Mouse (Mus musculus) lung, postnatal 0 days (tissue): ENCODE data around the gene Aspg. TPM values are rescaled to one million over a fixed set of nuclear protein-coding genes. Genes with fewer than 3 reads are reported as not detected.

Experiments used
- ATAC-seq: fragments of 200-750 bp; cut with Nextera tagmentation; 2 replicates; pipeline ENCODE4 v1.8.0; 2017; ENCODE audit warnings: moderate library complexity
- DNase-seq: peaks from one replicate; pipeline ENCODE4 v3.0.0-alpha.2; 2016; ENCODE audit warnings: low spot score
- H3K27ac ChIP-seq: fragments of 300-500 bp; sonication (generic); 2 replicates; pipeline ENCODE4 v1.5.1; 2014; ENCODE audit warnings: antibody characterized with exemption, mild to moderate bottlenecking, low read length, mixed read lengths
- H3K27me3 ChIP-seq: fragments of 300-500 bp; sonication (generic); replicated peaks from 2 replicates; pipeline ENCODE4 v1.6.1; 2014; ENCODE audit warnings: low read length, mixed read lengths; ENCODE audit not compliant: insufficient read depth
- H3K36me3 ChIP-seq: fragments of 300-500 bp; sonication (generic); 2 replicates; pipeline ENCODE4 v1.6.1; 2014; ENCODE audit warnings: low read length, mixed read lengths; ENCODE audit not compliant: insufficient read depth
- H3K4me1 ChIP-seq: fragments of 300-500 bp; sonication (generic); 2 replicates; pipeline ENCODE4 v1.6.1; 2014; ENCODE audit warnings: antibody characterized with exemption, low read depth, low read length, mixed read lengths; ENCODE audit not compliant: insufficient read depth
- H3K4me2 ChIP-seq: fragments of 300-500 bp; sonication (generic); replicated peaks from 2 replicates; pipeline ENCODE4 v1.6.1; 2014; ENCODE audit warnings: low read depth, mild to moderate bottlenecking, low read length, moderate library complexity, mixed read lengths
- H3K4me3 ChIP-seq: fragments of 300-500 bp; sonication (generic); 2 replicates; pipeline ENCODE4 v1.5.1; 2014; ENCODE audit warnings: low read depth, low read length
- H3K9ac ChIP-seq: fragments of 300-500 bp; sonication (generic); replicated peaks from 2 replicates; pipeline ENCODE4 v1.6.1; 2014; ENCODE audit warnings: low read depth, mild to moderate bottlenecking
- H3K9me3 ChIP-seq: fragments of 300-500 bp; sonication (generic); 2 replicates; pipeline ENCODE4 v1.6.1; 2016; ENCODE audit warnings: low read length, mixed read lengths
- CTCF ChIP-seq: IDR thresholded peaks from 2 replicates; pipeline ENCODE4 v1.5.1; 2016; ENCODE audit warnings: antibody characterized with exemption, mild to moderate bottlenecking
- EP300 ChIP-seq: IDR thresholded peaks from 2 replicates; pipeline ENCODE4 v1.6.1; 2016; ENCODE audit warnings: antibody characterized with exemption, mild to moderate bottlenecking, control low read depth
- WGBS: fragments of 180-500 bp; shearing (Covaris S2); extraction: QIAGEN DNeasy Blood & Tissue Kit; methylation state at CpG from one replicate; pipeline ENCODE4 v1.1.7; 2014; 5-methylcytosine and 5-hydroxymethylcytosine counted together
- polyA plus RNA-seq: library from polyadenylated mRNA; unstranded; fragments of >200 nt; fragmentation: Nextera tagmentation; extraction: Ambion mirVana; gene quantifications from 2 replicates; pipeline ENCODE4 v1.2.1, GENCODE M21; 2015

The Aspg gene
- polyA plus RNA-seq, 1 experiment from 2014 or later = 2.5 TPM

GRCm38 (mm10) chr12:112088609-112089324 lies 17.7 kb upstream of the Aspg start:
- TF ChIP-seq CTCF (no peak), EP300 (peak; percentile 76)
- WGBS = 17% methylated on average over 12 of the region's 12 CpGs
- H3K36me3 ChIP-seq = no peaks in the 10 kb centered on the region
- H3K27me3 ChIP-seq = no peaks in the 10 kb centered on the region; the same call in 1 of the 2 replicates
- H3K9me3 ChIP-seq = no peaks in the 10 kb centered on the region
- ATAC-seq (peak; percentile 61), DNase-seq (peak; percentile 71)
- peak overlapping the region; percentile 11; the same call in 1 of the 2 replicates for H3K27ac ChIP-seq
- H3K4me1 ChIP-seq = no peaks in the 10 kb centered on the region
- H3K9ac ChIP-seq = no peak overlapping the region
- no peak overlapping the region for H3K4me3 ChIP-seq
- H3K4me2 ChIP-seq = no peak overlapping the region

- H3K27me3 ChIP-seq = no peaks in the 10 kb centered on the region; the same call in 1 of the 2 replicates
Observed at GRCm38 (mm10) chr12:112091054-112091453, 15.4 kb upstream of the Aspg start.

GRCm38 (mm10) chr12:112094261-112094880 lies 12.1 kb upstream of the Aspg start:
- H3K27ac ChIP-seq = no peak overlapping the region
- no peaks in the 10 kb centered on the region for H3K36me3 ChIP-seq
- H3K4me2 ChIP-seq = no peak overlapping the region
- no peak overlapping the region for H3K4me3 ChIP-seq
- ATAC-seq = no peak
- DNase-seq = no peak
- H3K4me1 ChIP-seq = no peaks in the 10 kb centered on the region
- no peaks in the 10 kb centered on the region; the same call in 1 of the 2 replicates for H3K27me3 ChIP-seq
- no peaks in the 10 kb centered on the region for H3K9me3 ChIP-seq
- 48% methylated on average over 8 of the region's 8 CpGs for WGBS
- no peak for TF ChIP-seq EP300
- TF ChIP-seq CTCF = no peak
- no peak overlapping the region for H3K9ac ChIP-seq

More at GRCm38 (mm10) chr12:112091054-112091453, 15.4 kb upstream of the Aspg start:
- Histone ChIP-seq H3K4me2 (no peak overlapping the region), H3K36me3 (no peaks in the 10 kb centered on the region), H3K9me3 (no peaks in the 10 kb centered on the region), H3K4me3 (no peak overlapping the region), H3K27ac (no peak overlapping the region), H3K9ac (no peak overlapping the region), H3K4me1 (no peaks in the 10 kb centered on the region)
- no peak for TF ChIP-seq EP300
- peak; percentile 96 for TF ChIP-seq CTCF
- peak; percentile 80 for DNase-seq
- WGBS = 5% methylated on average over 12 of the region's 12 CpGs
- ATAC-seq = 0 out of 2 replicates have a peak, but pooled peaks have one; percentile 32

- H3K27ac ChIP-seq = peak overlapping the region; percentile 32; the same call in 1 of the 2 replicates
Observed at GRCm38 (mm10) chr12:112096051-112096732, 10.3 kb upstream of the Aspg start.

GRCm38 (mm10) chr12:112096733-112097117 lies 9.8 kb upstream of the Aspg start:
- Histone ChIP-seq H3K9ac (no peak overlapping the region), H3K27ac (peak overlapping the region; percentile 32; the same call in 1 of the 2 replicates), H3K27me3 (no peaks in the 10 kb centered on the region; the same call in 1 of the 2 replicates), H3K4me3 (no peak overlapping the region), H3K4me1 (no peaks in the 10 kb centered on the region), H3K4me2 (no peak overlapping the region), H3K9me3 (no peaks in the 10 kb centered on the region), H3K36me3 (no peaks in the 10 kb centered on the region)
- DNase-seq (no peak), ATAC-seq (peak; percentile 21; the same call in 1 of the 2 replicates)
- TF ChIP-seq EP300 = no peak
- TF ChIP-seq CTCF = no peak
- WGBS = 38% methylated on average over 8 of the region's 8 CpGs

More at GRCm38 (mm10) chr12:112096051-112096732, 10.3 kb upstream of the Aspg start:
- Histone ChIP-seq H3K4me3 (no peak overlapping the region), H3K4me1 (no peaks in the 10 kb centered on the region), H3K9me3 (no peaks in the 10 kb centered on the region), H3K9ac (no peak overlapping the region), H3K36me3 (no peaks in the 10 kb centered on the region), H3K27me3 (no peaks in the 10 kb centered on the region; the same call in 1 of the 2 replicates), H3K4me2 (no peak overlapping the region)
- WGBS = 36% methylated on average over 13 of the region's 13 CpGs
- ATAC-seq (peak; percentile 90), DNase-seq (peak; percentile 90)
- TF ChIP-seq CTCF (peak; percentile 17; the same call in 1 of the 2 replicates), EP300 (peak; percentile 87)

GRCm38 (mm10) chr12:112100106-112100505 lies 6.4 kb upstream of the Aspg start:
- DNase-seq = no peak
- Histone ChIP-seq H3K27ac (no peak overlapping the region), H3K4me1 (no peaks in the 10 kb centered on the region), H3K36me3 (no peaks in the 10 kb centered on the region), H3K27me3 (no peaks in the 10 kb centered on the region), H3K4me3 (no peak overlapping the region), H3K4me2 (no peak overlapping the region), H3K9me3 (no peaks in the 10 kb centered on the region), H3K9ac (no peak overlapping the region)
- WGBS = 56% methylated on average over 4 of the region's 4 CpGs
- TF ChIP-seq CTCF (no peak), EP300 (no peak)
- ATAC-seq = no peak
